Comparison of ENCODE assay signal across 1 mouse cellular context in the genomic region with DNA sequence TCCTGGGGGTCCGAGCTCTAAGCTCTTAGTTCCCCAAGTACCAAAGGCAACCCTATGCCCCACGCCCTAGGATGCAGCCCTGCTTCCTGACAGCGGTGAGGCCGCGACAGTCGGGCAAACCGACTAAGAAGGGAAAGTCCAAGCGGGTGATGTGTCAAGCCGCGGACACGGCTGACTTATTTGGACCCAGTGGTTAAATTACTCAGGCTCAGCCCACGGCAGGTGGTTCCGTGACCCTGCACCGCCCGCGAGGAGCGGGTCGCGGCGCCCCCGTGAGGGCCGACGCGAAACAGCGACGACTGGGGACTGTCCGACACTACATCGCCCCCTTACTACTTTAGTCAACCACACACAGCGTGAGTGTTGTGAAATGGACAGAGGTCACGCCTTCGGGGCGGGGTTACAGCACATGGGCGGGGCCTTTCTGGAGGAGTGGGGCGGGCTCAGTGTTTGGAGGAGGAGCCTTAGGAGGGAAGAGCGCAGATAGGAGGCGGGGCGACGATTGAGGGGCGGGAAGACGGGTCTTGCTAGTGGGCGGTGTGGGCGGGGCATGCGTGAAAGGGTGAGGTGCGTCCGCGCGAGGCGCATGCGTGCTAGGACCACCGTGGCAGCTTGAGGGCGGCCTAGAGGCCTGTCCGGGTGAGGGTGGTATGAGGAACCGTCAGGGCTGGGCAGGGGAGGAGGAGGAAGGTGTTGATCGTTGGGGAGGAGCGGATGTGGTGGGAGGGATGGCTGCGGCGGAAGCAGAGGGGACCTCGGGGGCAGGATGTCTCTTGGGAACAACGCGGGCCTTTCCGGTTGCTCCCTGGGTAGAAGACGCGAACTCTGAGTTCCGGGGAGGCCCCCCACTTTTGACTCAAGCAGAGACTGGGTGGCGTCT.
TF ChIP-seq lines count a peak whose summit lies in the region.

A gene (plus strand): TSS at position 555 of the 880 bp plus-strand sequence.

TF ChIP-seq in MEL, 35 proteins besides CTCF, POLR2A, EP300 and RAD21 (continued from another document):
- TF ChIP-seq KAT2A (conservative IDR thresholded peaks at IDR 0.05; ENCODE audit: low read depth, low read length) (peak; percentile 52; the same call in 1 of the 2 replicates), GATA1 (IDR thresholded peaks at IDR 0.05; ENCODE audit: low read depth, low read length) (no peak), MAX (IDR thresholded peaks at IDR 0.05; ENCODE audit: low read length) (peak; percentile 54), POLR2AphosphoS5 (IDR thresholded peaks at IDR 0.05; ENCODE audit: borderline replicate concordance, low read depth, low read length) (no peak), TAL1 (IDR thresholded peaks at IDR 0.05; ENCODE audit: low read length) (no peak), JUND (IDR thresholded peaks at IDR 0.05; ENCODE audit: low read depth, low read length) (no peak), MAZ (IDR thresholded peaks at IDR 0.05; ENCODE audit: low read depth, low read length) (peak; percentile 97; the same call in 1 of the 2 replicates), POLR2AphosphoS2 (IDR thresholded peaks at IDR 0.05; ENCODE audit: low read length) (peak; percentile 50; the same call in 1 of the 2 replicates), ZMIZ1 (IDR thresholded peaks at IDR 0.05; ENCODE audit: low read depth, low read length) (peak; percentile 69; the same call in 1 of the 2 replicates), GABPA (IDR thresholded peaks at IDR 0.05; ENCODE audit: low read depth, low read length) (no peak), RCOR1 (IDR thresholded peaks at IDR 0.05; ENCODE audit: low read depth, low read length) (0 out of 2 replicates have a peak, but pooled peaks have one; percentile 31), USF1 (IDR thresholded peaks at IDR 0.05; ENCODE audit: low read depth, low read length) (peak; percentile 49), ZKSCAN1 (IDR thresholded peaks at IDR 0.05; ENCODE audit: low read depth, low read length) (no peak), MXI1 (IDR thresholded peaks at IDR 0.05; ENCODE audit: low read depth, low read length) (peak; percentile 76), SIN3A (IDR thresholded peaks at IDR 0.05; ENCODE audit: low read length) (no peak; the same call in 1 of the 2 replicates), CHD2 (IDR thresholded peaks at IDR 0.05; ENCODE audit: low read length) (no peak), ZC3H11A (IDR thresholded peaks at IDR 0.05; ENCODE audit: low read depth, low read length) (peak; percentile 78)
